Mouse (Mus musculus) CH12.LX (cell line): Measurements from ENCODE around the gene Prss29. TPM values are rescaled to one million over a fixed set of nuclear protein-coding genes. Genes with fewer than 3 reads are reported as not detected.

ENCODE experiments used
- DNase-seq: peaks from one replicate; pipeline ENCODE4 v3.0.0-alpha.2; 2013; ENCODE audit errors: extremely low read depth
- H3K27ac ChIP-seq: 2 replicates; pipeline ENCODE4 v1.5.1; 2012; ENCODE audit warnings: low read depth, mild to moderate bottlenecking, control low read depth, moderate library complexity; ENCODE audit not compliant: insufficient read depth
- H3K27me3 ChIP-seq: replicated peaks from 2 replicates; pipeline ENCODE3; 2012; ENCODE audit warnings: inconsistent platforms
- H3K36me3 ChIP-seq, 2 experiments: replicated peaks in 1 of 2; 2 replicates each; pipeline versions ENCODE3 to v1.6.1; 2012; ENCODE audit warnings: inconsistent platforms in 1 of 2, low read length in 1 of 2, mild to moderate bottlenecking in 1 of 2, mixed read lengths in 1 of 2, moderate library complexity in 1 of 2; ENCODE audit not compliant: control insufficient read depth in 1 of 2, insufficient read depth in 1 of 2
- H3K4me1 ChIP-seq, 2 experiments: 2 replicates each; pipeline ENCODE4 v1.6.1; 2012; ENCODE audit warnings: inconsistent platforms in 1 of 2, moderate library complexity in 1 of 2; ENCODE audit not compliant: insufficient read depth in 2 of 2, control insufficient read depth in 1 of 2
- H3K4me2 ChIP-seq: 2 replicates; pipeline ENCODE4 v1.6.1; 2012; ENCODE audit warnings: low read depth, mild to moderate bottlenecking, control low read depth; ENCODE audit not compliant: poor library complexity, insufficient read depth, severe bottlenecking
- H3K4me3 ChIP-seq, 3 experiments: fragments of 150-350 bp in 1 of 3; sonication (generic) in 1 of 3; replicated peaks in 1 of 3; 2 replicates each; pipeline versions ENCODE3 to v1.5.1; 2011 to 2012; ENCODE audit warnings: low read depth in 2 of 3, low read length in 2 of 3, mild to moderate bottlenecking in 2 of 3, moderate library complexity in 2 of 3, control low read depth in 1 of 3, improper control_type of control experiment in 1 of 3, inconsistent platforms in 1 of 3, mixed read lengths in 1 of 3; ENCODE audit not compliant: poor library complexity in 1 of 3
- H3K79me2 ChIP-seq: replicated peaks from 2 replicates; pipeline ENCODE4 v1.6.1; 2012; ENCODE audit warnings: mild to moderate bottlenecking, moderate library complexity; ENCODE audit not compliant: control insufficient read depth, poor library complexity, insufficient read depth, severe bottlenecking; ENCODE audit errors: extremely low read depth
- H3K9ac ChIP-seq: 2 replicates; pipeline ENCODE4 v1.6.1; 2012; ENCODE audit warnings: low read depth, mild to moderate bottlenecking, control low read depth, moderate library complexity; ENCODE audit not compliant: insufficient read depth
- H3K9me3 ChIP-seq: replicated peaks from 2 replicates; pipeline ENCODE3; 2012; ENCODE audit warnings: low read length, inconsistent platforms, mixed read lengths
- BHLHE40 ChIP-seq: IDR thresholded peaks from 2 replicates; pipeline ENCODE4 v1.6.1; 2011; ENCODE audit warnings: mild to moderate bottlenecking, low read depth, low read length, improper control_type of control experiment
- CHD1 ChIP-seq: IDR thresholded peaks from 2 replicates; pipeline ENCODE4 v1.6.1; 2012; ENCODE audit warnings: low read depth, low read length, improper control_type of control experiment, inconsistent platforms
- CTCF ChIP-seq, 2 experiments: IDR thresholded peaks in 1 of 2; conservative IDR thresholded peaks in 1 of 2; 2 replicates each; pipeline ENCODE4 v1.5.1; 2011 to 2012; ENCODE audit warnings: low read depth in 2 of 2, low read length in 2 of 2, improper control_type of control experiment in 1 of 2, inconsistent platforms in 1 of 2, mild to moderate bottlenecking in 1 of 2, moderate library complexity in 1 of 2
- E2F4 ChIP-seq: IDR thresholded peaks from 2 replicates; pipeline ENCODE4 v1.6.1; 2011; ENCODE audit warnings: low read depth, low read length, improper control_type of control experiment; ENCODE audit not compliant: insufficient replicate concordance
- ELF1 ChIP-seq: IDR thresholded peaks from 2 replicates; pipeline ENCODE4 v1.6.1; 2014; ENCODE audit warnings: low read depth, mild to moderate bottlenecking, inconsistent platforms, low read length, improper control_type of control experiment
- GABPA ChIP-seq: IDR thresholded peaks from 2 replicates; pipeline ENCODE4 v1.6.1; 2012; ENCODE audit warnings: low read depth, low read length, improper control_type of control experiment, inconsistent platforms; ENCODE audit not compliant: insufficient replicate concordance
- HCFC1 ChIP-seq: IDR thresholded peaks from 2 replicates; pipeline ENCODE4 v1.6.1; 2012; ENCODE audit warnings: low read depth, mild to moderate bottlenecking, inconsistent platforms, low read length, improper control_type of control experiment
- IRF4 ChIP-seq: IDR thresholded peaks from 2 replicates; pipeline ENCODE4 v1.6.1; 2014; ENCODE audit warnings: low read depth, mild to moderate bottlenecking, inconsistent platforms, low read length, improper control_type of control experiment
- JUN ChIP-seq: IDR thresholded peaks from 2 replicates; pipeline ENCODE4 v1.6.1; 2011; ENCODE audit warnings: low read depth, mild to moderate bottlenecking, low read length, improper control_type of control experiment, moderate library complexity; ENCODE audit not compliant: insufficient read depth
- JUND ChIP-seq: conservative IDR thresholded peaks from 2 replicates; pipeline ENCODE4 v1.6.1; 2011; ENCODE audit warnings: low read depth, low read length, improper control_type of control experiment
- KAT2A ChIP-seq: IDR thresholded peaks from 2 replicates; pipeline ENCODE4 v1.6.1; 2012; ENCODE audit warnings: low read length, improper control_type of control experiment, inconsistent platforms; ENCODE audit not compliant: insufficient replicate concordance
- MAFK ChIP-seq: IDR thresholded peaks from 2 replicates; pipeline ENCODE4 v1.6.1; 2011; ENCODE audit warnings: low read length, improper control_type of control experiment; ENCODE audit not compliant: insufficient replicate concordance
- MAX ChIP-seq: IDR thresholded peaks from 2 replicates; pipeline ENCODE4 v1.6.1; 2011; ENCODE audit warnings: low read length, improper control_type of control experiment
- MAZ ChIP-seq: IDR thresholded peaks from 2 replicates; pipeline ENCODE4 v1.6.1; 2012; ENCODE audit warnings: low read depth, mild to moderate bottlenecking, inconsistent platforms, low read length, improper control_type of control experiment, moderate library complexity
- MEF2A ChIP-seq: IDR thresholded peaks from 2 replicates; pipeline ENCODE4 v1.6.1; 2014; ENCODE audit warnings: low read depth, mild to moderate bottlenecking, inconsistent platforms, low read length, improper control_type of control experiment, borderline replicate concordance
- MXI1 ChIP-seq: IDR thresholded peaks from 2 replicates; pipeline ENCODE4 v1.6.1; 2011; ENCODE audit warnings: mild to moderate bottlenecking, low read depth, low read length, improper control_type of control experiment
- MYC ChIP-seq: IDR thresholded peaks from 2 replicates; pipeline ENCODE4 v1.6.1; 2011; ENCODE audit warnings: low read depth, mild to moderate bottlenecking, improper control_type of control experiment, low read length
- NELFE ChIP-seq: IDR thresholded peaks from 2 replicates; pipeline ENCODE4 v1.6.1; 2011; ENCODE audit warnings: low read depth, low read length, improper control_type of control experiment
- NRF1 ChIP-seq: IDR thresholded peaks from 2 replicates; pipeline ENCODE4 v1.6.1; 2014; ENCODE audit warnings: low read depth, mild to moderate bottlenecking, inconsistent platforms, low read length, improper control_type of control experiment, moderate library complexity
- PAX5 ChIP-seq: IDR thresholded peaks from 2 replicates; pipeline ENCODE4 v1.6.1; 2012; ENCODE audit warnings: low read length, inconsistent platforms, mixed read lengths
- POLR2A ChIP-seq: IDR thresholded peaks from 2 replicates; pipeline ENCODE4 v1.6.1; 2011; ENCODE audit warnings: low read depth, mild to moderate bottlenecking, improper control_type of control experiment, low read length
- POLR2AphosphoS2 ChIP-seq: IDR thresholded peaks from 2 replicates; pipeline ENCODE4 v1.6.1; 2011; ENCODE audit warnings: low read depth, low read length, improper control_type of control experiment
- RCOR1 ChIP-seq: conservative IDR thresholded peaks from 2 replicates; pipeline ENCODE4 v1.6.1; 2012; ENCODE audit warnings: low read depth, mild to moderate bottlenecking, inconsistent platforms, low read length, improper control_type of control experiment
- SIN3A ChIP-seq: IDR thresholded peaks from 2 replicates; pipeline ENCODE4 v1.6.1; 2012; ENCODE audit warnings: low read length, improper control_type of control experiment, inconsistent platforms
- SMC3 ChIP-seq: IDR thresholded peaks from 2 replicates; pipeline ENCODE4 v1.6.1; 2011; ENCODE audit warnings: low read depth, low read length, improper control_type of control experiment
- TBP ChIP-seq: conservative IDR thresholded peaks from 2 replicates; pipeline ENCODE4 v1.6.1; 2011; ENCODE audit warnings: low read depth, low read length, improper control_type of control experiment
- TCF12 ChIP-seq: IDR thresholded peaks from 2 replicates; pipeline ENCODE4 v1.6.1; 2014; ENCODE audit warnings: low read depth, mild to moderate bottlenecking, inconsistent platforms, low read length, improper control_type of control experiment
- USF1 ChIP-seq: IDR thresholded peaks from 2 replicates; pipeline ENCODE4 v1.6.1; 2014; ENCODE audit warnings: low read depth, mild to moderate bottlenecking, inconsistent platforms, low read length, improper control_type of control experiment
- USF2 ChIP-seq: conservative IDR thresholded peaks from 2 replicates; pipeline ENCODE4 v1.6.1; 2011; ENCODE audit warnings: low read depth, low read length, improper control_type of control experiment
- ZC3H11A ChIP-seq: IDR thresholded peaks from 2 replicates; pipeline ENCODE4 v1.6.1; 2012; ENCODE audit warnings: low read depth, mild to moderate bottlenecking, inconsistent platforms, low read length, improper control_type of control experiment
- ZNF384 ChIP-seq: IDR thresholded peaks from 2 replicates; pipeline ENCODE4 v1.6.1; 2012; ENCODE audit warnings: low read depth, low read length, improper control_type of control experiment, inconsistent platforms
- dilution Hi-C: fragments of 300-500 bp; cut with MboI; formaldehyde crosslinking; loops from 2 replicates; pipeline ENCODE4 v1.14.3; 2020; ENCODE audit warnings: low sequenced_read_pairs; ENCODE audit not compliant: extremely low pct_unique_long_range_greater_than_20kb, extremely low pct_ligation_motif_present
- in situ Hi-C: fragments of 300-500 bp; cut with MboI; formaldehyde crosslinking; loops from 3 replicates; pipeline ENCODE4 v1.14.3; 2019; ENCODE audit warnings: low sequenced_read_pairs, low pct_ligation_motif_present, low pct_unique_long_range_greater_than_20kb, mixed read lengths
- polyA plus RNA-seq: library from polyadenylated mRNA; unstranded; fragments of >175 nt; gene quantifications from 2 replicates; pipeline ENCODE4 v1.2.1, GENCODE M21; 2012; ENCODE audit warnings: low read depth; ENCODE audit not compliant: insufficient read length
- total RNA-seq, 2 experiments: library from RNA; depleted of rRNA; stranded (reverse); fragments of 300-350 nt in 1 of 2; fragments of >200 nt in 1 of 2; gene quantifications; 2 replicates each; pipeline ENCODE4 v1.2.3; 2012 to 2014

Prss29 gene
- total and polyA plus RNA-seq, 3 experiments, result not detected

- dilution Hi-C loops, result no loop called here
- H3K79me2 ChIP-seq, result no peaks in the 10 kb centered on the region
- no peak overlapping the region for H3K4me3 ChIP-seq
- in situ Hi-C loops, result no loop called here
- peaks cover 4 to 8% of the 10 kb centered on the region in 2 experiments; a peak in 3 of 4 replicates for H3K4me1 ChIP-seq
- no peak overlapping the region for H3K27ac ChIP-seq
- H3K9ac ChIP-seq, result no peak overlapping the region
- no peaks in the 10 kb centered on the region for H3K36me3 ChIP-seq
- no peaks in the 10 kb centered on the region for H3K9me3 ChIP-seq
- H3K4me2 ChIP-seq, result no peak overlapping the region
- peaks cover 82% of the 10 kb centered on the region for H3K27me3 ChIP-seq
- no peak for TF ChIP-seq JUN
- no peak for TF ChIP-seq TCF12
- no peak for TF ChIP-seq MAZ
- TF ChIP-seq MEF2A, result no peak
- no peak for DNase-seq
Observed at GRCm38 (mm10) chr17:25294111-25294510, 24.3 kb upstream of the Prss29 start.

DNA sequence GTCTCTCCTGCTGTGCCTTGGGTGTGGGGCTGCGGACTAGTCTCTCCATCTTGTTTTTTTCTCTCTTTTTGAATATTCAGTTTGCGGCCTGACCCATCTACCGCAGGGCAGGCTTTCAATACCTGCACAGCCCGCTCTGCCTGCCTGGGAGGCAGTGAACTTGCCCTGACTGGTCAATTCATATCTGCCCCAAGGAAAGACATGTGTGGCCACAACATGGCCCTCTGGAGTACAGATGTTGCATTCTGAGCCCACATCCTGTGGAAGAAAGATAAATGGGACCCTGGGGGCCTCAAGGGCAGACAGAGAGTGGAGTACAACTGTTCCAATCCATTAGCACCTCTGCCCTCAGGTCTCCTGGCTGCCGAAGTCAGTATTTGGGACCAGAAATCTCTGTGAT lies 20.4 kb upstream of the Prss29 start, which contains the start of gene Prss34:
Prss34 (plus strand) TSS at position 301 of the 400 bp plus-strand sequence.
- no peak for DNase-seq
- dilution Hi-C loops, result no loop called here
- H3K27ac ChIP-seq, result no peak within 1 kb of the TSS
- TF ChIP-seq POLR2AphosphoS2, result no peak
- peak; percentile 42; the same call in 1 of the 2 replicates for TF ChIP-seq ZNF384
- no peak for TF ChIP-seq NELFE
- no peak for TF ChIP-seq E2F4
- no peak for TF ChIP-seq TBP
- no peak for TF ChIP-seq RCOR1
- no peak for TF ChIP-seq CHD1
- no peak for TF ChIP-seq JUN
- TF ChIP-seq MXI1, result no peak
- TF ChIP-seq SMC3, result no peak
- no peak for TF ChIP-seq NRF1
- TF ChIP-seq PAX5, result no peak
- no peak for TF ChIP-seq MAZ
- no peak for TF ChIP-seq HCFC1
- TF ChIP-seq POLR2A, result no peak
- no peak for TF ChIP-seq USF2
- TF ChIP-seq GABPA, result no peak
- peak; percentile 38; the same call in 1 of the 2 replicates for TF ChIP-seq MAFK
- no peak for TF ChIP-seq CTCF (conservative IDR thresholded peaks at IDR 0.05 in 1 of 2, IDR thresholded peaks at IDR 0.05 in 1 of 2; ENCODE audit: low read depth in 2 of 2, low read length in 2 of 2)
- TF ChIP-seq MAX, result no peak
- no peak for TF ChIP-seq TCF12
- TF ChIP-seq MYC, result no peak
- TF ChIP-seq JUND, result no peak
- no peak for TF ChIP-seq MEF2A
- 0 out of 2 replicates have a peak, but pooled peaks have one; percentile 14 for TF ChIP-seq IRF4
- TF ChIP-seq ZC3H11A, result no peak
- TF ChIP-seq ELF1, result no peak
- no peak for TF ChIP-seq SIN3A
- TF ChIP-seq USF1, result no peak
- TF ChIP-seq KAT2A, result no peak
- TF ChIP-seq BHLHE40, result 0 out of 2 replicates have a peak, but pooled peaks have one; percentile 20
- TF ChIP-seq, all 38 proteins: peak for 4
- Histone ChIP-seq H3K9ac (no peak within 1 kb of the TSS), H3K4me1 (peaks cover 4 to 13% of the 10 kb centered on the region in 2 experiments; a peak in 3 of 4 replicates), H3K27me3 (peaks cover 89% of the 10 kb centered on the region), H3K4me2 (no peak within 1 kb of the TSS), H3K79me2 (no peaks in the 10 kb centered on the region), H3K36me3 (no peaks in the 10 kb centered on the region), H3K9me3 (no peaks in the 10 kb centered on the region), H3K4me3 (no peak within 1 kb of the TSS)
- in situ Hi-C loops, result loop anchor here (5.0 kb wide), 1 partner anchor 64 kb away; no protein-coding TSS in a partner anchor
